Mouse (Mus musculus): ENCODE measurements around the gene Rad51b.

DNA sequence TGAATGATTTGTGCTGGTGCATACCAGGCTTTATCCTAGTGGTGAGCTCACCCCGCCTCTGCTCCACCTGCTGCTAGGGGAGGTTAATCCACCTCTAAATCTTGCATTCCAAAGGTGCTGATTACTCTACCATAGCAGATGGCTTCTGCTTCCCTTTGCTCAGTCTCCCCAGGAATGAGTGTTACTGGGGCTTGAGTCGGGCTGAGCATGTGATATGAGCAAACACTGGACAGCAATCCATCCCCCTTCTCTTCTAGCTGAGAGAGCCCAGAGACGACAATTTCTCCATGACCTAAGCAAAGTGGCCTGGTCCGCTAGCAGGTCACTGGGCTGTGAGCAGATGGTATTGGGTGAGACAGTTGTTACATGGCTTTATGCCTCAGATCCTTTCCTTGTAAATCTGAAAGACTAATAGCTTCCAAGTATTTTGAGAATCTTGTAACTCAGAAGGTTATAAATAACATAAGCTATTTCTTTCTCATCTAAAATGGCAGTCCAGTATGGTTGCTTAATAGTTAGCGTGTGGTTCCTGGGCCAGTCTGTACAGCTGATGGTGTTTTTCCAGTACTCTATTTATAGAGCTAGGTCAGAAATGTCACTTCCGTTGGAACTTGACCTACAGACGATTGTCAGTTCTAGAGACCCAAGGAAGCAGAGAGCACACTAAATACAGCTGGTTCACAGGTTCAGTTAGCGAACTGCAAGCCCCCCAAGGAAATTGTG is 462.3 kb downstream of the Rad51b start:
- TF ChIP-seq CTCF (conservative IDR thresholded peaks at IDR 0.05; ENCODE audit: low read length) (0 out of 2 replicates have a peak, but pooled peaks have one; percentile 12), NANOG (IDR thresholded peaks at IDR 0.05; ENCODE audit: borderline replicate concordance, low read length) (no peak)

Data from E14TG2a.4 (cell line).